Mouse (Mus musculus) hindbrain, embryonic 12.5 days (tissue): Measurements from ENCODE around the gene Rpn2. TPM values are rescaled to one million over a fixed set of nuclear protein-coding genes. Genes with fewer than 3 reads are reported as not detected.

Experiments
- ATAC-seq: fragments of 200-750 bp; cut with Nextera tagmentation; 2 replicates; pipeline ENCODE4 v1.8.0; 2017; ENCODE audit warnings: moderate TSS enrichment; ENCODE audit not compliant: low FRiP score
- H3K27ac ChIP-seq: fragments of 300-500 bp; sonication (generic); 2 replicates; pipeline ENCODE4 v1.5.1; 2016; ENCODE audit warnings: mild to moderate bottlenecking
- H3K27me3 ChIP-seq: fragments of 300-500 bp; sonication (generic); 2 replicates; pipeline ENCODE4 v1.6.1; 2016; ENCODE audit warnings: mild to moderate bottlenecking
- H3K36me3 ChIP-seq: fragments of 300-500 bp; sonication (generic); 2 replicates; pipeline ENCODE4 v1.6.1; 2016; ENCODE audit warnings: mild to moderate bottlenecking
- H3K4me1 ChIP-seq: fragments of 300-500 bp; sonication (generic); 2 replicates; pipeline ENCODE4 v1.6.1; 2016
- H3K4me2 ChIP-seq: fragments of 300-500 bp; sonication (generic); replicated peaks from 2 replicates; pipeline ENCODE4 v1.6.1; 2016; ENCODE audit warnings: mild to moderate bottlenecking
- H3K4me3 ChIP-seq: fragments of 300-500 bp; sonication (generic); 2 replicates; pipeline ENCODE4 v1.5.1; 2016; ENCODE audit warnings: mild to moderate bottlenecking
- H3K9ac ChIP-seq: fragments of 300-500 bp; sonication (generic); 2 replicates; pipeline ENCODE4 v1.6.1; 2016; ENCODE audit warnings: mild to moderate bottlenecking, moderate library complexity
- H3K9me3 ChIP-seq: fragments of 300-500 bp; sonication (generic); replicated peaks from 2 replicates; pipeline ENCODE4 v1.6.1; 2016; ENCODE audit warnings: mild to moderate bottlenecking
- WGBS: fragments of 180-500 bp; shearing (Covaris S2); methylation state at CpG from one replicate; pipeline ENCODE4 v1.1.7; 2016; 5-methylcytosine and 5-hydroxymethylcytosine counted together
- polyA plus RNA-seq: library from polyadenylated mRNA; unstranded; fragments of >200 nt; fragmentation: Nextera tagmentation; extraction: Ambion mirVana; gene quantifications from 2 replicates; pipeline ENCODE4 v1.2.1, GENCODE M21; 2016

Gene Rpn2
- polyA plus RNA-seq, 1 experiment from 2014 or later = 239 TPM

- H3K27ac ChIP-seq = peak within 1 kb of the TSS; percentile 94
- 0 out of 2 replicates have a peak, but pooled peaks cover 5% of the 10 kb centered on the region for H3K36me3 ChIP-seq
- no peaks in the 10 kb centered on the region for H3K9me3 ChIP-seq
- no peaks in the 10 kb centered on the region for H3K27me3 ChIP-seq
- H3K4me1 ChIP-seq = peaks cover 17% of the 10 kb centered on the region
- peak within 1 kb of the TSS; percentile 86 for H3K4me2 ChIP-seq
- peak; percentile 91 for ATAC-seq
- H3K4me3 ChIP-seq = peak within 1 kb of the TSS; percentile 84
- peak within 1 kb of the TSS; percentile 94 for H3K9ac ChIP-seq
- WGBS = 4% methylated on average over 42 of the region's 42 CpGs
Measured at GRCm38 (mm10) chr2:157367184-157367893, 88.5 kb downstream of the Rpn2 start, which contains the start of gene Manbal. Manbal (plus strand) TSS chr2:157367594.

- H3K4me3 ChIP-seq = peak overlapping the region; percentile 84
- peak; percentile 49 for ATAC-seq
- peak overlapping the region; percentile 94 for H3K27ac ChIP-seq
- no peaks in the 10 kb centered on the region for H3K9me3 ChIP-seq
- H3K4me2 ChIP-seq = peak overlapping the region; percentile 86
- no peaks in the 10 kb centered on the region for H3K27me3 ChIP-seq
- peaks cover 17% of the 10 kb centered on the region for H3K4me1 ChIP-seq
- H3K36me3 ChIP-seq = 0 out of 2 replicates have a peak, but pooled peaks cover 5% of the 10 kb centered on the region
- H3K9ac ChIP-seq = peak overlapping the region; percentile 94
- 8% methylated on average over 13 of the region's 13 CpGs for WGBS
Measured at GRCm38 (mm10) chr2:157367991-157368390, 89.2 kb downstream of the Rpn2 start.

DNA sequence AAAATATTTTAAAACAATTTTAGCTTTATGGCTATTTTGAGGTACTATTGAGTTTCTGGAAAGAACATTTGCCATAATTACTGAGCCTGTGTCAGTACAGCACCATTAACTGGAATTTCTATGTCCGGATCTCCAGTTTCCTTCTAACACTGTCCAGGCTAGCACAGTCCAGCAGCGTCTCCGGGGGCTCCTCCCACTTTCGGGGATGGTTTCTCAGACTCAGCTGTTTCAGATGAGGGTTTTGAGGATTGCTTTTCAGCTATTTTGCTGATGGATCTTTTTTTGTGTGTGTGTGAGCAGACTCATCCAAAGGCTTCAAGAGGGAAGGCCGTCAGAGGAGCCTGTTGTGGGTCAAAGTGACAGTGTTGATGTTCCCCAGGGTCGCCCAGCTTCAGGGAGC is 92.9 kb downstream of the Rpn2 start:
- Histone ChIP-seq H3K4me1 (peaks cover 34% of the 10 kb centered on the region), H3K36me3 (peaks cover 10% of the 10 kb centered on the region; the same call in 1 of the 2 replicates), H3K4me2 (no peak overlapping the region), H3K9me3 (no peaks in the 10 kb centered on the region), H3K9ac (no peak overlapping the region), H3K27me3 (no peaks in the 10 kb centered on the region), H3K27ac (no peak overlapping the region), H3K4me3 (no peak overlapping the region)
- WGBS = 83% methylated on average over 6 of the region's 6 CpGs
- no peak for ATAC-seq

DNA sequence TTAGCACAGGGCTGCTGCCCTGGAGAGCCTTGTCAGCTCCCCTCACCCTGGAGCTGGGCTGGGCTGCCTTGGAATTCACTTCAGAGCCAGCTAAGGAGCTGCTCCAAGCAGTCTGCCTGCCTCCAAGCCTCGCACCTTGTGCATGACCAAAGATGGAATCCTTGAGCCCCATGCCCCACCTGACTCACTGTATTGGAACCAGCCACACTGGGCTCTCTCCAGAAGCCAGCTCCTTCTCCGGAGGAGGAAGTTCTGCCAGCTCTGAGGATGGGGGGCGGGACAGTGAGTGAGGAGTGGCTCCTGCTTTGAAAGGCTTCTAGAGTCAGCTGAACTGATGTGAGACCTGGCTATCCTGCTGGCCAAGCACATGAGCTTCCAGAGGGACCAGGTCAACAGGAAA is 94.9 kb downstream of the Rpn2 start:
- H3K9ac ChIP-seq = no peak overlapping the region
- ATAC-seq = no peak
- H3K4me2 ChIP-seq = no peak overlapping the region
- 86% methylated on average over 3 of the region's 3 CpGs for WGBS
- H3K4me3 ChIP-seq = no peak overlapping the region
- H3K4me1 ChIP-seq = peaks cover 27% of the 10 kb centered on the region
- H3K27me3 ChIP-seq = no peaks in the 10 kb centered on the region
- H3K9me3 ChIP-seq = no peaks in the 10 kb centered on the region
- no peak overlapping the region for H3K27ac ChIP-seq
- H3K36me3 ChIP-seq = peaks cover 10% of the 10 kb centered on the region; the same call in 1 of the 2 replicates

DNA sequence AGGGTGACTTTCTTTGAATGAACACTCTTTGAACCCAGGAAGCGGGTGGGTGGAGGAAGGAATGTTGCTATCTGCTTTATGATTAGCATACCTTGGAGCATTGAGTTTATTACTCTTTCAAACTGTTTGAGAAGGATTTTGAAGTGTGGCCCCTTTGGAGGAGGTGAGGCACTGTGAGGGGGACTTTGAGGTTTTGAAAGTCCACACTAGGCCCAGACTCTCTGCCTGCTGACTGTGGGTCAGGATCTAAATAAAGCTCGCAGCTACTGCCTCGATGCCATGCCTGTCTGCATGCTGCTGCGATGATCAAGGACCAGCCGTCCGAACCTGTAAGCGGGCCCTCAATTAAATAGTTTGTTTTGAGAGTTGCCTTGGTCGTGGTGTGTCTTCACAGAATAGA is 96.2 kb downstream of the Rpn2 start:
- Histone ChIP-seq H3K4me1 (peaks cover 24% of the 10 kb centered on the region), H3K27me3 (no peaks in the 10 kb centered on the region), H3K9me3 (no peaks in the 10 kb centered on the region), H3K36me3 (peaks cover 22% of the 10 kb centered on the region; the same call in 1 of the 2 replicates), H3K4me2 (no peak overlapping the region), H3K4me3 (no peak overlapping the region), H3K27ac (no peak overlapping the region), H3K9ac (no peak overlapping the region)
- WGBS = 61% methylated on average over 8 of the region's 8 CpGs
- ATAC-seq = no peak

Other genes starting within 250 kb of the Rpn2 start
- gene Soga1, start 199.8 kb upstream of the Rpn2 start, polyA plus RNA-seq = 7.7 and 8.6 TPM in 2 replicates
- gene Tldc2, start 192.0 kb upstream of the Rpn2 start, polyA plus RNA-seq = not detected in 2 replicates
- 17.2 and 20.2 TPM in 2 replicates for gene Samhd1, start 143.8 kb upstream of the Rpn2 start, polyA plus RNA-seq
- 18.1 and 20.8 TPM in 2 replicates for gene Rbl1, start 74.5 kb upstream of the Rpn2 start, polyA plus RNA-seq
- gene Mroh8, start 532 bp downstream of the Rpn2 start, polyA plus RNA-seq = 0.62 and 0.68 TPM in 2 replicates
- gene Ghrh, start 68.5 kb downstream of the Rpn2 start, polyA plus RNA-seq = 0.46 and 2.8 TPM in 2 replicates
- 72.4 and 73.9 TPM in 2 replicates for gene Manbal, start 88.6 kb downstream of the Rpn2 start, polyA plus RNA-seq
- gene Src, start 139.4 kb downstream of the Rpn2 start, polyA plus RNA-seq = 33.6 and 35.1 TPM in 2 replicates